Mouse (Mus musculus) layer of hippocampus, postnatal 36 days (tissue): ENCODE measurements at regions not wholly inside any gene's neighbourhood (a gene's known extent, or its start where the extent isn't known, plus 50 kb on each side); places are given as distances from the start of the nearest gene placed in this dataset.
"Not testable (repeated sequence)": the region's sequence is repeated elsewhere in the genome, so short reads cannot be mapped to it uniquely, and the experiment has no call there.

Source experiments
- DNase-seq, 2 experiments: peaks; one replicate each; pipeline ENCODE4 v3.0.0; 2022

DNA sequence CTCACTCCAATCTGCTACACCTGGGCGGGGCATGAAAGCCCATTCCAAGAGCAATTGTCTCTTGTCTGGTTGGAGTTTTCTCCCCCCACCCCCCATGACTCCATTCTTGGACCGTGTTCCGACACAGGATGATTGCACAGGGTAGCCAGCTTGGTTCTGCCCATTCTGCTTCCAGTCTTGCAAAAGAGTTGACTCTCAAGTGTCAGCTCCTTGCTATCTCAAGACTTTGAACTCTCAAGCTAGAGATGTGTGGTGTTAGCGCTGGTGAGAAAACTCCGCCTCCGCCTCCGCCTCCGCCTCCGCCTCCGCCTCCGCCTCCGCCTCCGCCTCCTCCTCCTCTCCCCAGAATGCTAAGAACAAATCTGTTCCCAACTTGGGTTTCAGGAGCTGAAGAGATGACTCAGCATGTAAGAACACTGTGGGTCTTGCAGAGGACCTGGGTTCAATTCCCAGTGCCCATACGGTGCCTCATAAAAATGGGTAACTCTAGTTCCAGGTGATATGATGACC lies 135.1 kb downstream of the Bcat1 start:
- no peak for DNase-seq

DNA sequence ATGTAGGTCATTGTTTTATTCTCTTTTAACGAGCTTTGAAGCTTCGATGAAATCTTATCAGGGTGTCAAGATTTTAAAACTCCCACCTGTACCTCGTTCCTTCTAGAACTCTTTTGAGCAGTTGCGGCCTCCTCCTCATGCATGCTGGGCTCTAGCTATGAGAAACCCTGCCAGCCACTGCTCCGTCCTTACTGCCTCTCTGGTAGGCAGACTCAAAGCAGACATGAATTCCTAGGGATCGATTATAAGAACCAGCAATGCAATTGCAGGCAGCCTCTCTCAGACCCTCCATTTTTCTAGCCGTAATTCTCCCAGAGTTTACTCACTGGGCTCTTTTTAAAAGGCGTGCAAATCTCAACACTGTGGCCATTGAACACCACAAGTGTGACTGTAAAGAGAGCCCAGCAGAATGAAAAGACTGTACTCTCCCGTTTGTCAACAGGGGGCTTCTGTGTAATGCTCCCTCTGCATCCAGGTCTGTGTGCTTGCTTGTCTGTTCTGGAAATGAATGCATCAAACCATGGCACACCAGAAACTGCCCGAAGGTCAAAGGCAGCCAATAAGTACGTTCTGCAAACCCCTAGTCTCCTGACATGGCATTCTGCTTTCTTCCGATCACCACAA lies 137.3 kb downstream of the Bcat1 start:
- no peak for DNase-seq

DNA sequence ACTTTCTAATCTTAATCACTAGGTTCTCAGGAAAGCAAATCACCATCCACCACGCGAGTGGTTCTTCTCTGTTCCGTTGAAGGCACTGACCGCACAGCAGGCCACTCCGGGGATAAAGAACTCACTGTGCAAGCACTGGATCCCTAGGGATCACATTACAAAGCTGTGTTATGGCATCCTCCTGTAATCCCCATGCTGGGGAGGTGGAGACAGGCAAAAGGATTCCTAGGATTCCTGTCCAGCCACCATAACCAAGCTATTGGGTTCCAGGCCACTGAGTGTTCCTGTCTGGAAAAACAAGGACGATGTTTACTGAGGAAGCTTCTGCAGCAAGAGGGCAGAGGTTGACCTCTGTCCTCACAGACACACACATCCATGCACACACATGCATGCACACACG lies 138.8 kb downstream of the Bcat1 start:
- DNase-seq, result no peak

DNA sequence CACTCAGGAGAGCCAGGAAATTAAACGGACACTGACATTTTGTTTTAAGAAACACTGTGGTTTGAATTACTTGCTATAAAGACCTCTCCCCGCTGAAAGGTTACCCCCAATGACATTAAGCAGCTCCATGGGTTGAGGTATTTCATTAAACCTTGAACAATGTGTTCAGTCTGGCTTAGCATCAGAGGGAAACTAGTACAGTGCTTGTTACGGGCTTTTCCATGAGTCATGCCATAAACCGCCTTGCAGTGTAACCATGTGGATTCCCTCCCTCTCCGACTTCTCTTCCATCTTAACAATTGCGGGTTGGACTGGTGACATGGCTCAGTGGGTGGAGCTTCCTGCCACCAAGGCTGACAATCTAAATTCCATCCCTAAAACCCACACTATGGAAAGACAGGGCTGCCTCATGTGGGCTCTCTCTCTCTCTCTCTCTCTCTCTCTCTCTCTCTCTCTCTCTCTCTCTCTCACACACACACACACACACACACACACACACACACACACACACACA lies 142.2 kb downstream of the Bcat1 start:
- DNase-seq, result no peak

DNA sequence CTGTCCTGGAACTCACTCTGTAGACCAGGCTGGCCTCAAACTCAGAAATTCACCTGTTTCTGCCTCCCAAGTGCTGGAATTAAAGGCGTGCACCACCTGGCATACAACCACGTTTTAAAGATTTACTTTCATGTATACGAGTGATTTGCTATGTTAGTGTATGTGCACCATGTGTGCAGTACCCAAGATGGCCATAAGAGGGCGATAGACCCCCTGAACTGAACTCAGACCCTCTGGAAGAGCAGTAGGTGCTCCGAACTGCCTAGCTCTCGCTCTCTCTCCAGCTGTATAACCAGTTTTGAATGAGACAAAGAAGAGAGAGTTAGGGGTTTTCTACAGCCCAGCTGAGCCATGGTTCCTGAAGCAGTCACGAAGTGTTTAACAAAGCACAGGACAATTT lies 143.6 kb downstream of the Bcat1 start:
- DNase-seq, result no peak

DNA sequence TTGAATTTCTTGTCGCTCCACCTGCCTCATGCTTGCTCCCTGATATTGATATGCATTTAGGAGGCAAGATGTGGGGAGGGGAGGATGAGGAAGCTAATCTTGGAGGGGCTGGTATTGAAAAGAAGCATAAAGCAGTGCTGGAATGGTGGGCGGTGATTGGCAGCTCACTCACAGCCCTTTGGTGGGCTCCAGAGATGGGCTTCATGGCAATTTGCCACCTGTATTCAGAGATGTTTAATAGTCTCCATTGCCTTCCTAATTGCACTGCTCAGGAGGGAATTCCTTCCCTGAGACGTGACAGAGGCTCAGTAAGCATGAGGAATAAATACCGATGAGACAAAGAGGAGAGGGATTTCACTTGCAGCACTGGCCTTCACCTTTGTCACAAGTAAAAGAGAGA lies 146.0 kb downstream of the Bcat1 start:
- DNase-seq, result no peak

DNA sequence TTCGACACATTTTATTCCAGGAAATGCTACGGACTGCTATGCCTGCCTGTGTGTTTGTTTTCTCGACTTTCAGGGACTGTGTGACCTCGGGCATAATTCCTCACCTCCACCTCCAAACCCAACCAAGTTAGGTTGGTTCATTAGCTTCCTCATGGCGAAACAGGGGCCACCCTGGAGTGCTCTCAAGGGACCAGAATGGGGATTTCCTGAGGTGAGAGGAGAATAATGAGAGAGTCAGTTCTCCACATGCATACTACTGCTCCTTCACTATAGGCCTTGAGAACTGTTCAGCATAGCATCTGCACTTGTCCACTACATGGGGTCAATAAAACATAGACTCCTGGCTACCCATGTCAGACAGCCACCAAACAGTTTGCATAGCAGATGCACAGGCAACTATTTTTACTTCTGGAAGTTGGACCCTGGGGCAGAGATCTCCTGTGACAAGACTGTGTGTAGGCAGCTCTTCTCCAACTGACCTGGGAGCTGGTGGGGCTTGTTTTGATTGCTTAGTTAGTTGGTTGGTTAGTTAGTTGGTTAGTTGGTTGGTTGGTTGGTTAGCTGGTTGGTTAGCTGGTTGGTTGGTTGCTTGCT lies 146.6 kb downstream of the Bcat1 start:
- no peak for DNase-seq

DNA sequence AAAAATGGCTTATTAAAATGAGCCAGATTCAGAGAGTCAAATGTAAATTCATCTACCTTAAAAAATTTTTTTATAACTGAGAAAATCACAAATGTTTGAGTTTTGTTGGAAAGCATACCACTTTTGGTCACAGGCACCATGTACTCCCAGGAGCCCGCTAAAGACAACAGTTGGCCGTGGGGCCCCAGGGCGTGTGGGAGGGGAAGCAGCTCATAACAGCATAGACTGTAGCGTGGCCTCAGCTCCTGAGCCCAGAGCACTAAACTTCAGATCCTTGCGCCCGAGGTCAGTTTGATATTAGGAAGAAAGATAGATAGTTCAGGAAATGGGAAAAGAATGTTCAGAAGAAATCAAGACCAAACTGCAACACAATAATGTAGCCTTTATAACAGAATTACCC lies 145.8 kb upstream of the Sox5 start:
- DNase-seq, result no peak

DNA sequence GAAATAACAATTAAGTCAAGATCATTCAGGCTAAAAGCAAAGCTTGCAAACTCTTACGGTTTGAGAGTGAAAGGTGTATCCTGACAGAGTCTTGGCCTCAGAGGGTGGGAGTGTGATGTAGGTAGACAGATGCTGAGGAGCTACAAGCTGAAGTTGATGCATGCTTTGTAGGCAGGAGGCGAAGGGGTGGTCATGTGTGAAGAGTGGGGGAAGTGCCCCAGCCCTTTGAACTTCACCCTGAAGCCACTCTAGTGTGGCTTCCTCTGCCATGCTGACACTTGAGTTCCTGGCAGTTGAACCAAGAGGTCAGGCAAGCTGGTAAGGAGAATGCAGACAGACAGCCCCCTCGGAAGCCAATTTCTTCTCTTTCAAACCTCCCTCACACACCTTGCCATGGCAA lies 141.0 kb upstream of the Sox5 start:
- DNase-seq, result no peak

DNA sequence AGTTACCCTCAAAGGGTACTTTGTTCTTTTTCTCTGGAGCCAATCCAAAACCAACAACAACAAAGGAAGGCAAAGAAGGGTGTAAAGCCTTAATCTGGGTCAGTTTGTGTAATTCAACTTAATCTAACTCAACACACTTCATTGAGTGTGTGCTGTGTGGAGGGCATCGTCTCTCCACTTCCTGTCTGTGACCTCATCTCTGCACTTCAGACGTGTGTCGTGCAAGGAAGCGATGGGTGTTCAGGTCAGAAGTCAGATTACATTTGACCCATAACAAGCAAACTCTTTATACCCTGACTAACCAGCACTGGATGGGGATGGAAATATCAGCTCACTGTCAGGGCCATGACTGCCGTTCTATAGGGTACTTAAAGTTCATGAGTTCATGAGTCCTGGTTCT lies 138.0 kb upstream of the Sox5 start:
- no peak for DNase-seq

DNA sequence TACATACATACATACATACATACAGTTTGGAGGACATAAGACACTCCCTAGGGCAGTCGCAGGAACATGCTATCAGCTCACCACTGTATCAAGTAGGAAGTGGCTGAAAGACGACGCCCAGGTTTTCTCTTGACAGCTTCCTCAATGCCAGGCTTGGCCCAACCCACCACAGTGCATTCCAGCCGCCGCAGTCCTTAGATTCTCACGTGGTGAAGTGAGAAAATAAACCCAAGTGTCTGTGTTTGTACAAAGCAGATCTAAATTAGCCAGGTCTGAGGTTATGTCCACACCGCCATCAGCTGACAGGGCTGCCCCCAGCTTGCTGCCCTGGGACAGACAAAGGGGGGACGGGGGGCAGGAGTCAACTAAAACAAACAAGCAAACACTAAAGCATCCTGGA lies 135.4 kb upstream of the Sox5 start:
- DNase-seq, result no peak

DNA sequence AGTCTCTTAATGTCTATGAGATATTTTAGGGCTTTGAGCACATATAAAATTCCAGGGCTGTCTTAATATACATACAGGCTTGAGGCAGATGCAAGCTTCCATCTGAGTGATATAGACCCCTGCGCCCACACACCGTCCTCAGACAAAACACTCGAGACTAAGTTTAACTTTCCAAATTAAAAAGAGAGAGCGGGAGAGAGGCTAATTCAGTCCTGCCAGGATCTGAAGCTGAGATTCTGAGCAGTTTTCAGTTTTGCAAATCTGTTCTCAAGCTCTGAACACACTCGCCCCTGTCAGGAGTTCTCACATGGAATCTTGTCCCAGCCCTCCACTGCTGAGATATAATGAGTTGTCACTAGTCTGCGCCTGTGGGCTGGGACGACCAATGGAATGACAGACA lies 130.0 kb upstream of the Sox5 start:
- no peak for DNase-seq

DNA sequence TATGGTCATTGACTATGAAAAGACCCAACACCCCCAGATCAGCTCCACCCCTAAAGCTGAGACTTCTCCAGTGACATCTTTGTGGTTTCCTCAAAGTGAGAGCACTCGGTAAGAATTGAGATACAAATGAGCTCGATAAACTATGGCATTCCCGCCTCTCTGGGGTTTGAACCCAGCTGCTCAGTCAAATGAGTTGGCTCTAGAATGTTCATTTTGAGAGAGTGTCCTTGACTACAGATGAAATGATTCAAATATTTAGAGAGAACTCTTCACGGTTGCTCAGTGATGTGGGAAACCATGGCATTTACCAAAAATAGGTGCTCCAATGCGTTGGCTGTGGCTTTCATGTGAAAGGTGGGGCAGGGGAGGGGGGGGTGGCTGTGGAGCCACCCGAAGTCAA lies 128.6 kb upstream of the Sox5 start:
- DNase-seq, result no peak

DNA sequence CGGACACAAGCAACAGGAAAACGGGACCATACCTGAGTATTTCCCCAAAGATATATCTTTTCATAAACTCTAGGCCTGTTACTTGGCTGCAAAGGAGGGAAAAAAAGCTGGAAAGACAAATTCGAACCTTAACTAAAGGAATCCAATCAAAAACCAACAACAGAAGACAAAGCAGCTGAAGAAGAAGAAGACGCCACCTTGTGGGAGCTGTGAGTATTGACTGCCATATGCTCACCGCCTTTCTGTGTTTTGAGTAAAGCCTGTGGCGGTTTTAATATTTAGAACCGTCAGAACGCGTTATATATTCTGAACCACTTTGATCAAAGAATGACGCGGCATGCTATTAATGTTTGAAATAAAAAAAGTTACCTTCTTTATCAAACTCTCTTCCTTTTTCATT lies 126.9 kb upstream of the Sox5 start:
- DNase-seq, result no peak

DNA sequence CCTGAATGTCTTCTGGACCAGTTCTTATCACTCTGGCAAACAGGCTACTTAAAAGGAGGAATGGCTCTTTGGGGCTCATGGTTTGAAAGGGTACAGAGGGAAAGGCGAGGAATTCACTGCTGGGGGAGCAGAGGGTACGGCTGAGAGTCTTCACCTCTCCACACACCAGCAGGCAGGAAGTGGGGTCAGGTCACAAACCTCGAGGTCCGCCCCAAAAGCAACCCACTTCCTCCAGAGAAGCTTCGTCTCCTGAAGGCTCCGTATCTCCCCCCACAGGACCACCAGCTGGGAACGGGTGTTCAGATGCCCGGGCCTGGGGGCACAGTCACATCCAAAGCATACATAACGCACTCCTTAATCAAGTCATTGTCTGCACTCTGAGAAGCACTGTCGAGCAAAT lies 121.4 kb upstream of the Sox5 start:
- no peak for DNase-seq

DNA sequence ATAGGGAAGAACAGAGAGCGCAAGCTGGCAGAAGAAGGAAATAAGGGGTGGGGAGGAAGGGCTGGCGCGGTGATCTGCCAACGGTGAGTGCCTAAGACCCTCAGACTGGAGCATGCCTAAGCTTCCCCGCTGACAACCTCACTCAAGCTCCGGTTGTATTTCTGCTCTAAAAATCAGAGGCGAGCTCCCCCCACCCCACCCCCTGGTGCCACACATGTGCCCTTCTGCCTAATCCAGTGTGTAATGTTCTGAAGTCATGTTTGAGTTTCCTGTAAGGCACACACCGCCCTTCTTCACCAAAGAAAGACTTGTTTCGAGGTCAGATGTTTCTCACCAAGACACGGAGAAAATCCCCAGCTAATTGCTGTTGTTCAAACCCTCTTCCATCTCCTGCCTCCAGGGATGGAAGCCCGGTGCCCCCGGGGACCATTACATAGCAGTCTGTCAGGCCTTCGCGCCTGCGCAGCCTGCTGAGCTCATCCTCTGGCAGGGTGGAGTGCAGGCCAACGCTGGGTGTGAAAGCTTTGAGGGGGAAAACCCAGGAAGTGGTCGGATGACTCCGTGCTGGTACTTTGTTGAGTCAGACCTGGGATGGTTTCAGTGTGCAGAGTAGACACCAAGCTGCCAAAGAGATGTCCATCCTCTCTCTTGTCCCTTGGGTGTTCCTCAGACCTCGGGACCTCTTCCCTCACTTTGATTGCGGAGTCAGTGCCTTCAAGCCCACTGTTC lies 120.7 kb upstream of the Sox5 start:
- peak in 1 of 2 experiments; percentile 4 for DNase-seq

DNA sequence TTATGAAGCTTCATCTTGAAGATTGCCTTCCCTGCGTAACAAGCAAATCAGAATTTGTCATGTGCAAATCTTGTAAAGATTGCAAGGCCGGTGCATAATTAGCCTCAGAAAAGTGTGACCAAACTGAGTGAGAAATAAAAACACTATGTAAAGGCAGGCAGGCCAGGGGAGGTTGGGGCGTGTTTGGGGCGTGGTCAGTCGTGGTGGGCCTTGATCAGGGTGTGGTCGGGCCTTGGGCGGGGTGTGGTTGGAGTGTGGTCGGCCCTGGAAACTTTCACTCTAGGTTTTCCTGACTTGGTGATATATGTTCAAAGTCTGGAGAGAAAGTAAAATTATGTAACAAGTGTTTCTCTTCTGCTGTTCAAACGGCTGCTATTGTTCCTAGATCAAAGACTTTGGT lies 120.0 kb upstream of the Sox5 start:
- no peak for DNase-seq

DNA sequence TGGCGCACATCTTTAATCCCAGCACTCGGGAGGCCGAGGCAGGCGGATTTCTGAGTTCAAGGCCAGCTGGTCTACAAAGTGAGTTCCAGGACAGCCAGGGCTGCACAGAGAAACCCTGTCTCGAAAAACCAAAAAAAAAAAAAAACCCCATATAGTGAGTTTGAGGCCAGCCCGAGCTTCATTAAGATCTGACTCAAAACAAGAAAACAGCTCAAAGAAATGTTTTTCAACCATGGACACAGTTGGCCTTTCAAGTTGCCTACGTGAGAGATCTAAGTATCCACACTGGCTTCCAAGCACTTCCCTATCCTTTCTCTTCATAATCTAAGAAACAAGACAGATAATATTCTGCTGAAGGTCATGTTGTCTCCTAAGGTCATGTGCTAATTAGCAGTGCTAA lies 119.1 kb upstream of the Sox5 start:
- DNase-seq, result not testable (repeated sequence)

DNA sequence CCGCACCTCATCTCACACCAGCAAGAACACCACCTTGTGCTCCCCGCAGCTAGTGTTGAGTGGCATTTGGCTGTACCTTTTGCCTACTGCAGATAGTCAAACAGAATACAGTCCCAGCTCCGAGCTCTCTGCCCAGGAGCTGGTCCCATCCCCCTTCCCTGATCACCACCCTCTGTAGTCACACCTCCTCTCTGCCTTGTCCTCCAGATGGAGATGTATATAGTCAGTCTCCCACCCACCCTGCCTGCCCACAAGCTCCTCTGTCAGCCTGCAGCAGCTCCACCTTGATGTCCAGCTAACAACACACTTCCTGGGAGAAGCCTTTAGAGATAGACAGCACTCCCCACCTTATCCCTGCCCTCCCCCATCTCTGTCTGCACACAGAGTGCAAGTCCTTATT lies 115.7 kb upstream of the Sox5 start:
- DNase-seq, result no peak

DNA sequence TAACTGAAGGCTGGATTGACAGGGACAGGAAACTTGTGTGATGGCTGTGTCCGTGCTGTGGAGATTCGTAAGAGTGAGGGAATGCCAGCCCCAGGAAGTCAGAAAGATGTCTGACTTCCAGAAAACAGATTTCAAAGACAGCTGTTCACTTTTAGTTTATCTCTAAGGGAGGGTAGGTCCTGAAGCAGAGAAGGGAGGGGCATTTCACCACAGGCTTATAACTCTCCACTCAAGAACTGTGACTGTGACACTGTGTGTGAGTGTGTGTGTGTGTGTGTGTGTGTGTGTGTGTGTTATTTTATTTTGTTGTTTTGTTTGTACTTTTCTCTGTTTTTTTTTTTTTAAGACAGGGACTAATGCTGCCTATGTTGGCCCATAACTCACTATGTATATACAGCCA lies 109.1 kb upstream of the Sox5 start:
- DNase-seq, result no peak

DNA sequence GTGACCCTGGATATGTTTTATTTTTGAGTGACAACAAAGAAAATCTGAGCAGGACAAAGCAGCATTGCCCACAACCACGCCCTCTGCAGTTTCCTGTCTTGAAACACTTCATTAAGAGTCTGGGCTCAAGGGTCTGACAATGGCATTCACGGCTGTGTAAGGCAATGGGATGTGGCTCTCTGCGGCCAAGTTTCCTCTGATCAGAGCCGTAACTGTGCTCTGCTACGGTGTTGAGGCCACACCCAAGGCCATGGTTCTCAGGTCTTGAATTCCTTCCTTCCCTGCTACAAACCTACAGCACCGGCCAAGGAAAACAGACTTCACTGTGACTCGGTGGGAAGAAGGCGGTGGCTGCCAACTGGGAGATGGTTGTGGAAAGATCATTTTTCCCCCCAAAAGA lies 108.4 kb upstream of the Sox5 start:
- DNase-seq, result no peak

DNA sequence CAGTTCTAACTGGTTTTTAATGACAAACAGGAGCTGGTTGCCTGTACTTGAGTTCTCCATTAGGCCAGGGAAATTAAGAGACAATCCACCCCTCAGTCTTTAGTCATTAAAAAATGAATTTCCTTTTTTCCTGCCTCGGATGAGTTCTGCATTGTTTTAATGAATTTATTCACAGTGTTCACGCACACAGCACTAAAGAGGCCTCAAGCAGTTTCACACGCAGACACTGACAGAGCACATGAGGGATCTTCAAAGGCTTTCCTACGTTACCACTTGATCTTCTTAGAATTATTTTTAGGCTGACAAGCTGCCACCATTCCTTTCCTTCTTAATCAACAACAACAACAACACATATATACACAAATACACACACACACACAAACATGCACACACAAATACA lies 101.3 kb upstream of the Sox5 start:
- no peak for DNase-seq

DNA sequence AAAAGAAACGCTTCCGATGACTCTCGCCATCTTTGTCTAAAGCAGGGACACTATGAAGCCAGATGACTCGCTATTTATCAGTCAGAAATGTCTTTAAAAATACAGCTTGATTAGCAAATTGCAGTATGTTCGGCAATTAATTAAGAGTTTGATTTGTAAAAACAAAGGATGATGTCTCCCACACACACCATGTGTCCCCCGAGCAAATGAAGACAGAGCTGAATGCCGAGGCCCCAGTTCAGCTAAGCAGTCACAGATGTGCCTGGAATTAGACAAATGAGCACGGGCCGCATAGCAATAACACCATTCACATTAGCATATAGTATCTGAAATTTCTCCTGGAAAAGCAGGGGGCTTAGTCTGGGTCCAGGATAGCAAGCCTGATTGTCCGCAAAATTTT lies 98.3 kb upstream of the Sox5 start:
- DNase-seq, result peak; percentile 30 to 47

DNA sequence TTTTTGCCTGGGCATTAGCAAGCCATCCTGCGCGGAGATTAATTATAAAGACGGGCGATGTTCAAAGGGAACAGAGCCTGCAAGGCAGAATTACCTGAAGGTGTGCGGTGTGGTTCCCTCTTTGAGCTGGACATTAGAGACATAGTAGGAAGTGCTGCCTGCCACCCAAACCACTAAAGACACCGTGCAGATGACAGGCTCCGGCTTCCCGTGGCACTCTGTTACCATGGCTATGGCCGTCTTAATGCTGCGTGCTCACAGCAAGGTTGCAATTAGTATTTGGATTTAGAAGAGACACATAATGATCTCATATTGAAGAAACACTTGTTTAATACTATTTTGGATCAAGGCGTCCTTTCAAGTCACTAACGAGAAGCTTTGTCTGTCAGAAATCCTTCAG lies 95.0 kb upstream of the Sox5 start:
- DNase-seq, result peak in 1 of 2 experiments; percentile 7
